Mouse (Mus musculus) urinary bladder, adult 18-20 months (tissue): ENCODE measurements at regions not wholly inside any gene's neighbourhood (a gene's known extent, or its start where the extent isn't known, plus 50 kb on each side); places are given as distances from the start of the nearest gene placed in this dataset.

ENCODE experiments used
- DNase-seq, 2 experiments: peaks; one replicate each; pipeline ENCODE4 v3.0.0; 2022; ENCODE audit warnings: low spot score in 2 of 2, mixed read lengths in 2 of 2

DNA sequence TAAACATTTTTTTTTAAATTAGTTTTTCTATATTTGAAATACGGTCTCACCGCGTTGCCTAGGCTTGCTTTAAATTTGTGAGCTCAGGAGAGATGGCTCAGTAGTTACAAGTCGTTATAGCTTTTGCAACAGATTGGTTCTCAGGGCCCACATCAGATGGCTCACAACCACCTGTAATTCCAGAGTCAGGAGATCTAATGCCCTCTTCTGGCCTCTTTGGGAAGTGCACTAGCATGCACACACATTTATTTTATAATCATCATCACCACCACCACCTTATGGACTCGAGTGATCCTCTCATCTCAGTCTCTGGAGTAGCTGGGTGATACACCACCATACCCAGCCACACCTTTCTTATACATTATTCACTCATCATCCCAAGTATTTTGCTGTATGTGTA is 116.9 kb upstream of the Egln3 start:
- DNase-seq = no peak

DNA sequence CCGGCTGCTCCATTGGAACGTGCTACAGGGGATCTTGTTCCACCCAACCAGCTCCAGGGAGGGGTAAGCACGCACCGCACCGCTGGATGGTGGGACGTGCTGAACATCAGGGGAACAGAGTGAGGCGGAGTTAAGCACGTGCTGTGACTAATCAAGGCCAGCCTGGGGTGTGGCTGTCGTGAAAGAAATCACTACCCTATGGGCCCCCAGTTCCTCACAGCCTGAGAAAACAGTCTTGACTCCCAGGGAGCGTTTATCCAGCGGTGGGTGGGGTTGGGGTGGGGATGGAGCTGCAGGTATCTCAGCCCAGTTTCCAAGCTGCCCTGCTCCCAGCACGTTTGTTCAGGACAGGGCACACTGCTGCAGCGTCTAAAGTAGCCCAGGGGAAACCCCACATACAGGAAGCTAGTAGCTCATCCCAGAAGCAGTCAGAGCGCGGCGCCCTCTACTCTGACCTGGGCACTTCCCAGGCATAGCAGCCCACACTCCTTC is 113.4 kb upstream of the Egln3 start:
- peak in 1 of 2 experiments; percentile 7 for DNase-seq

DNA sequence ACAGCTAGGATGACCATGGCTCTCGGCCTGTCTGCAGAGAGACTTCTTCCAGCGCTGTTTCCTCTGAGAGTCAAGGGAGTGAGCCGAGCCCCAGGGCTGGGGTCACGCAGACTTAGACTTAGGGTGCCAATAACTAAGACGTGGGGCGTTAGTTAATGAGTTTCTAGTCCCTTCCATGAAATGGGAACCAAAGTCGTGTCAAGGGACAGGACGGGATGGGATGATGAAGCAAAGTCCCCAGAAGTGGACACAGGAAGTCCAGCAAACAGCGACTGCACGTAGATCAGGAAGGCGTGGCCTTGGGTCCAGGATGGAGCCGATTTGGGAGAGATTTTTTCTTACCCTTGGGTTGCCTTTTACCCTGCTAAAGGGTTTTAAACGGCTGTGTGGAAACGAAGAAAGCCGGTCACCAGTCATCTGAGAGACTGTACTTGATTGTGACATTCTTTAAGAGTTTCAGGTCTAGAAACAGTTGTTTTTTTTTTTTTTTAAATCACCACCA is 112.5 kb upstream of the Egln3 start:
- DNase-seq = no peak

DNA sequence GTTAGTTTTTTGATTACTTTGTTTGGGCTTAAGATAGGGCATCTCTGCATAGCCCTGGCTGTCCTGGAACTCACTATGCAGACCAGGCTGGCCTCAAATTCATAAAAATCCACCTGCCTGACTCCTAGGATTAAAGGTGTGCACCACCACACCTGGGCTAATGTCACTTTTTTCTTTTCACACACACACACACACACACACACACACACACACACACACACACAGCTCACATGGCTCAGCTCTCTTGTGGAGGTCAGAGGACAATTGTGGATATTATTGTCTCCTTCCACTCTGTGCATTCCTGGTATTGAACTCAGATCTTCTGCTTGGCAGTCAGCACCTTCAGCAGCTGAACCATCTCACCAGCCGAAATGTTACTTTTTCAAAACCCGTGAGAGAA is 110.5 kb upstream of the Egln3 start:
- no peak for DNase-seq

DNA sequence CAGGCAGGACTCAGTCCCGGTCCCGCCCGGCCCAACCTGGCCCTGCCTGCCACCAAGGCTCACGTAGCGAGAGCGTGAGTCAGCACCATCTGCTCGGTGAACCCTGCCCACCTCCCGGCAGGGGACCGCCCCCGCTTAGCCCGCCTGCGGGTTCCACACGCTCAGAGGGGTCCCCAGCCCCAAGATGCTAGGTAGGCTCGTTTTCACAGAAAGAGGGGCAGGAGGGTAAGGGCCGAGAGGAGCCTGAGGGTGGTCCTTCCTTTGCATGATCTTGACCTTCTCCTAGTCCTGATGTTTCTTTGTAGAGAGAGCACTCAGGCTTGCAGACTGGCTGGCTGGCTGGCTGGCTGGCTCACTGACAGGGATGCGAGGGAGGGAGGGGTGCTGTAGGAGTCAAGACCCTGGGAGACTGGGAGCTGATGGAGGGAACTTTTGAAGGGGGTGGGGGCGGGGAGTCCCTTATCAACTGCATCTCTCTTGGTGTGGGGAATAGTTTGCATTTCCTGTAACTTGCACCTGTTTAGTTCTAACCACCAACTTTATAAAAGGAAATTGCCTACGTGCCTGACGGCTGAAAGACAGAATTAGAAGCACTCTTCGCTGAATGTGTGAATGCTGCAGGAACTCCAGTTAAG is 109.7 kb upstream of the Egln3 start:
- DNase-seq = peak; percentile 60 to 70

DNA sequence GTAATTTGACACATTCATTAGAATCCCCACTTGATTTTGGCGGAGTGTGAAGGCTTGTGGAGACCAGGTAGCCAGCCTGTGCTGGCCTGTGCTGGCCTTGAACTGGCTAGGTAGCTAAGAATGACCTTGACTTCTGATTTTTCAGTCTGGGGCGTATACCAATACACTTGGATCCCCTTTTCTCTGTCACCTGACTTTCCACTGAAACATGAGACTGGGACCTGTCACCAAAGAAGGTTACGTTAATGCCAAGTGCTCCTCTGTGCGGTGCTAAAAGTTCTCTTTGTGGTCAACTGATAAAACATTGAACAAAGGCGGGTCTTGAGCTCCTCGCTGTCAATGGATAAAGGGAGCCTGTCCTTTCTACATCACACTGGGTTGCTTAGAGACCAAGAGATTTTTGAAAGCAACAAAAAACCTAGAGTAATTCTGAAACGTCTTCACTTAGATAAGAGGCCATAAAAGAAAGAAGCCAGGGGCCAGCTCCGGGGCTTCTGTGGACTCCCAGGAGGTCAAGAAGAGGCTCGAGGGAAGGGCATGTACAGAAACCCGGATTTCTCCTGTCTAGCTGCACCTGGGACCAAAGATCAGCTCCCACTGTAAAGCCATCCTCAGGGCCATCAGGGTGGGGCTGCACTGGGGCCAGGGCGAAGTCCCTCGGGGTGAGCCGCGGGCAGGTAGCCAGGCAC is 109.0 kb upstream of the Egln3 start:
- DNase-seq = no peak

DNA sequence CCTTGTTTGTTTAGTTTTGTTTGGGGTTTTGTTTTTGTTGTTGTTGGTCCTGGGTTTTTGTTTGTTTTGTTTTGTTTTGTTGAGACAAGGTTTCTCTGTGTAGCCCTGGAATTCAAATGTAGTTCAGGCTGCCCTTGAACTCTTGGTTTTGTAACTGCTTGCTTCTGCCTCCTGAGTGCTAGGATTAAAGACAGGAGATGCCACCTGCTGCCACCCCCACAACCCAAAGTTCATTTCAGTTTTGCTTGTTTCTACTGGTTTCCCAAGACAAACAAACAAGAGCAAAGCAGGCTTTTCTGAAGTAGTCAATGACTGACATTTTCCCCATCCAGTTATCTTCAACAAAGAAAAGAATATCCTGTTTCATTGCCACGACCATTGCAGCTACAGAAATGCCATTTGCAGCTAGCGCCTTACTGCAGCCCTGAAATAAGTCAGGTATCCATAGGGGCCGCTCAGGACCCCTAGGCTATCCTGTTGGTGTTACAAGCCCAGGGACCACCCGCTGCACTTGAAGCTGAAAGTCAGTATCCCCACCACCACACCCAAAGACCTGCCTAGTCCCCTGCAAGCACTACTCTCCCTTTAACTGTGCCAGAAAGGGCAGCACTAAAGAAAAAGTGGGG is 108.3 kb upstream of the Egln3 start:
- no peak for DNase-seq

DNA sequence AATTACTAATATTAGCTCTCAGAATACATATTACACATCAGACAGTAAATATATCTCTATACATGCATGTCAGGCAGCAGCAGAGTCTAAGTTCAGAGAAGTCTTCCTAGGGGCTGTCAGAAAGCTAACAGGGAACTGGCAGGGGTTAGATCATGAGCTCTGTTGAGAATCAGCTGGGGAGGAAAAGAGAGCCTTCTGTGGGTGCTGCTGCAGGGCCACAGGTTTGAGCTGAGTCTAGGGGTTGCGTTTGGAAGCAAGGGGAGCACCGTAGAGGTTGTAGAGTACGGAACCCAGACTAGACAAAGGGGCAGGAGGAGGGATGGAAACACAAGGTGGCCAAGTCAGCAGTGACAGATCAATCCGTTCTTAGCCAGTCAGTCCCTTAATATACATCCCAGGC is 106.2 kb upstream of the Egln3 start:
- no peak for DNase-seq

DNA sequence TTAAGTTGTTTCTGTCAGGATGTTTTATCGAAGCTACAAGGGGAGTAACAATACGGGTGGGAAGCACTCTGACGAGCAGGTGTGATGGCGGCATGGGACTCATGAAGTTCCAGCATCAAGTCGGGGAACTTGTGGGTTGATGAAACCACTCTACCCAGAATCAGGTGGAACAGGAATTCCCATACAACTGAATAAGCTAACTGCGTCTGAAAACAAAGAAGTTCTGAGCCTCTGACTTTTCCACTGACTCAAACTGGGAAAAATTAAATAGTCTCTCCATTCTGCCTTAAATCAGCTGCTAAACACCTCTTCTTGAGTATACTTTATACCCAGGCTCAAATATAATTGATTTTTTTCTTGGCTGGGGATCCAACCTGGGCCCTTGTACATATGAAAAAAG is 105.6 kb upstream of the Egln3 start:
- no peak for DNase-seq

DNA sequence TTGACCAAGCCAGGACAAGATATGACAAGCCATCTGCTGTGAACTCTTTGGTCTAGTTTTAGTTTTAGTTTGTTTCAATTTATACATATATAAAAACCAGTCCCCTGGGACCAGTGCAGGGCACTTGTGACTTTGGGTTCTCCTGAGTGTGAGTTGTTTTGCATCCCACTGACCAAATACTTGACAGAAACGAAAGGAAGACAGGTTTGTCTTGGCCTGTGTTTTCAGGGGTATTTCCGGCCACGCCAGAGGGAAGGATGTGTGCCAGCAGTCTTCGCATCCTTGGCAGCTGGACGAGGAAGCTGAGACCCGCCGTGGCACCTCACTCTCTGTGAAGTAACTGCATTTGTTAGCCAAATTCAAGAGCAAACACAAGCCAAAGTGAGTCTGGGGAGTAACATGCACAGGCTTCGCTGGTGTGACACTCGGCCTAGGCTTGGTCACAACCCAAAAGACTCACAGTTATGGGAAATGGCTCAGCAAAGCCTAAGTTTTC is 101.5 kb upstream of the Egln3 start:
- DNase-seq = no peak

DNA sequence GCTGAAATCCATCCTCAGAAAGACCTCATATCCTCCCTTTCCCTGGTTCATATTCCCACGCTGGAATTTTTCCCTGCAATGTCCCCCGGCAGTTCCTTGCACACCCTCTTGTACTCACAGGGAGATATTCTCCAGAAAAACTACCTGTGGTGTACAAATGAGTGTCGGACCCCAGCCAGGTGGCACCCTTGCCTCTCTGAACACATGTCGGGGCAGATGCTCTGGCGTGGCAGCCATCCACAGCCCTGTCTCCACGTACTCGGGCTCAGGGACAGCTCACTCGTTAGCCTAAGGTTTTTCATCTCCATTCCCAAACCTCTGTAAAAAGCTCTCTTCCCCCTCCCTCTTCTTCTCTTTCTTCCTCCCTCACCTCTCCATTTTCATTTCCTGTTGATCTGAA is 100.1 kb upstream of the Egln3 start:
- no peak for DNase-seq

DNA sequence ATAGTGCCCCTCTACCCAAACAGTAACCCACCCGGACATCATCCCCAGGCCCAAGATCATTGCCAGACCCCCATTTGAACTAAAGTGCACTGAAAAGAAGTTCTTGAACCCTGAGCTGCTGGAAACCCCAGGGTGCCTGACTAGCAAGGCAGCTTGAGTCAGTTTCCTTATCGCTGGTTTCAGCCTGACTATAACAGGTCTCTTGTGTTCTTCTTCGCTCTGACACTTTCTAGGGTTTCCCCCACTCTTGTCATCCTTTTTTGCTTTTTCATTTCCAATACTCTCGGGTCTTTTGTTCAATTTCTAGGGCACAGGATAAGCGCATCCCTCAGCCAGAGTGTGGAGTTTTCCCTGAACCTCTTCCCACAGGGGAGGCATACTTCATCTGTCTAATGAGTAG is 95.8 kb upstream of the Egln3 start:
- DNase-seq = no peak

DNA sequence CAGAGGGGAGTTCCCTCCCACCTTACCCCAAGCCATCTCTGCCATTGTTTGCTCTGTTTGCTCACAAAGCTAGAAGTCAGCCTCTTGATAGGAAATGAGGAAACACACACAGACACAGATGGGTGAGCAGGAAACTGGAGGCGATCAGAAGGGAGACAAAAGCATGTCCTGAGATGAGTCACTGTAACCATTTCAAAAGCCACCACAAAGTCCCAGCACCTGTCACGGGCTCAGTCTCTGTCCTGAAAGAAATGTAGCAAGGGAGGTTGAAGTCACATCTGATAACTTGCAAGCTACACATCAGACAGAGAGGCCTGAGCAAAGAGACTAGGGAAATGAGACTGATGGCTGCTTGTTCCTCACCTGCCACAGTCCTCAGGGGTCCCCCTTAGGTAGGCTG is 89.6 kb upstream of the Egln3 start:
- DNase-seq = no peak

DNA sequence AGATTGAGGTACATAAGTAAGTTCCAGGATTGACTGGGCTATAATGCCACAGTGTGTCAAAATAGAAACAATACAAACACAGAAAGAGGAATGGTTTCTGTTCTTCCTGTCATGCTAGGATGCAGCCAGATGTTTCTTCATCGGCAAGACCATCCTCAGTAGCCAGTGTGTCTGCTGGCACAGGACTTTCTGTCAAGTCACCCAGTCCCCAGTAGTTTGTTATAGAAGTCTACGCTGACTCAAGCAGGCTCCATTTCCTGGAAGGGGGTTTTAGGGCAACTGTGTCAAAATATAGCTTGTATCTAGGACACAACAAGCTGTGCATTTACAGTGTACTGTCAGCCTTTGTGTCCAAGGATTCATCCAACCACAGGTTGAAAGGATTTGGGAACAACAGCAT is 86.7 kb upstream of the Egln3 start:
- no peak for DNase-seq

DNA sequence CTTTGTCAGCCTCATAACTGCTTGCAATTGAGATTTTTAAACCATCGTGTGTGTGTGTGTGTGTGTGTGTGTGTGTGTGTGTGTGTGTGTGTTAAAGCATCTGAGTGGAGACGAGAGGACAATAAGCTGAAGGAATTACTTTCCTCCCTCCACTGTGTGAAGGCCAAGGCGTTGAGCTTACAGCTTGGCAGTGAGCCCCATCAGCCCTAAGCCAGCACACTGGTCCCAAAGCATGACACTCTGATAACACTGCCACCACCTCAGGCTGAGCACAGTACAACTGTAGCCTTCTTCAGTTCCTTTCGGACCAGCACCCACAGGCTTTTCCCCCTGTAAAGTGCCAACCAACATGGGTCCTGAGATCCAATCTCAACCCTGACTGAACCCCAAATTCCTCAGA is 85.1 kb upstream of the Egln3 start:
- no peak for DNase-seq

DNA sequence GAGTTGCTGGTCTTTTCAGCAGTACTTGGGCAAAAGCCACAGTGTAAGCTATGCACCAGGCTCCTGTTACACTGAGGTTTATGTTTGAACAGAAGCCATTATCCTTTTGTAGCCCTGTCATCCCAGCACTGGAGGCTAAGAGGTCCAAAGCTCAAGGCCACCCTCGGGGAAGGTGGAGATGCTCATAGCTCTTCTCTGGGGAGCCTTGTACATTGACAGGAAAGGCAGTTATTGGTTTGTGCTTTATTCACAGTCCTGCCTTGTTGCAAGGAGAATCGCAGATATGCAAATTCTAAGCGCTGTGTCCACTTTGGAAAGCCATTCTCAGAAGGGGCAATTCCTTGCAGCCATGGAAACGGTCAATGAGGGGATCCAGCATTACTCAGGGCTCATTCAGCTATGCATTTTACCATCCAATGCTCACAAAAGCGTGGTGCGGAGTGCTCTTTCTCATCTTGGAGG is 84.4 kb upstream of the Egln3 start:
- DNase-seq = no peak

DNA sequence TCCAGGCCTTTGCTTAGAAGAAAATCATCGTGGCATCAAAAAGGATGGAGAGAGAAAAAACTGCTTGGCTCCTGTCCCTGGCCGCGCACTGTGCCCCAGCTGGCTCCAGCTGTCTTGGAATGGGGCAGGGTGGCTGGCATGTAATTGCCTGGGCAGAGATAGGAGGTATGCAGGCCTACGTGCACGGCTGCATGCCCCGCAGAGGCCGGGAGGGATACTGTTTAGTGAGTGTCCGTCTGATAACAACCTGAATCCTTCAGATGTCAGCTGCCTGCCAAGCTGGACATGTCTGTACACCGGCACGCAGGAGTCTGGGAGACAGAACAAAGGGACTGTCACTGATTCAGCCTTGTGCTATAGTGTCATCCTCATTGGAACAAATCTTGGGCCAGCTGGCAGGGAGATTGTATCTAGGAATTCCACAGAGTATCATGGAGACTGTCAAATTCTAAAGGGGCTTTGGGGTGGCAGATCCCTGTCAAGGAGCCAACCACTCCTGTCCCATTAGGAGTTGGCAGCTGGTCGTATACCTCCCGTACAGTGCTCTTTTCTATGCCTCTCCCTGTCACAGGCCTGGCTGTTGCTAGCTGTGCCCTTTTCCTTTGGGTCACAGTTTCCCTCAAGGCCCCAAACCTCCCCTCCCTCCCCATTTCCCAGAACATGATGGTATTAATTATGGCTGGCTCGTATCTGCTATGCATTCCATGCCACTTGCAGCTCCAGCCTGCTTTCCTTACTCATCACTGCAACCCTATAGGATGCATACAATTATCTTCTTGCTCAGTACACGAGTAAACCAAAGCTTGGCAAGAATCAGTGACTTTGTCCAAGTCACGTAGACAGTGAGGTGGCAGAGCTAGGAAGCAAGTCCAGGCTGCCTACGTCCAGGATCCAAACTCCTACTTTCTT is 83.5 kb upstream of the Egln3 start:
- DNase-seq = no peak

DNA sequence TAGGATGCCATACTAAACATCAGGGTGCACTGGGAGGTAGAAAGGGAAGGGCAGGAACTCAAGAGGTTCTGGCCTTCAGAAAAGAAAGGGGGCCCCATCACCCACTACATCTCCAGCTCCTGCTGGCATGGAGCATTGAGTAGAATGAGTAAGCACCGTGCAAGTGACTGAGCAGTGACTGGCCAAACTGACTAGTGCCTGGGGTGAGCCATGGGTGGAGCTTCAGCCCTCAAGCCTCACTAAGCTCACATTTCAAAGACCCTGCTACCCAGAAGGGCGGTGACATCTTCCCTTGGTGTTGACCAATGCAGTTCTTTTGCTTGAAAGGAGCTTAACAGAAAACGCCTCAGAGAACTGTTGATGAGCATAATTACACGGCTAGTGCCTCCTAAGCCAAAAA is 80.0 kb upstream of the Egln3 start:
- no peak for DNase-seq

DNA sequence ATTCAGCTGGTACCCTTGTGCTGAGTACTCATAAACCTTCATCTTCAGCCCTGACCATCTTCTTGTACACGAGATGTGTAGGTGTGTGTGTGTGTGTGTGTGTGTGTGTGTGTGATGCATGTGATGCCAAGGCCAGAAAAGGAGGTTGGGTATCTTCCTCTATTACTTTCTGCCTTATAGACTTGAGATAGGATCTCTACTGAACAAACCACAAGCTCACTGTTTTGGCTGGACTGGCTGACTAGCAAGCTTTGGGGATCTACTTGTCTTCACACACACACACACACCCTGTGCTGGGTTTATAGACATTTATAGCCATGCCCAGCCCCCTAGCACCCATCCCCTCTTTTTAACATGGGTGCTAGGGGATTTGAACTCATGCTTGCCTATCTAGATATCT is 79.4 kb upstream of the Egln3 start:
- no peak for DNase-seq

DNA sequence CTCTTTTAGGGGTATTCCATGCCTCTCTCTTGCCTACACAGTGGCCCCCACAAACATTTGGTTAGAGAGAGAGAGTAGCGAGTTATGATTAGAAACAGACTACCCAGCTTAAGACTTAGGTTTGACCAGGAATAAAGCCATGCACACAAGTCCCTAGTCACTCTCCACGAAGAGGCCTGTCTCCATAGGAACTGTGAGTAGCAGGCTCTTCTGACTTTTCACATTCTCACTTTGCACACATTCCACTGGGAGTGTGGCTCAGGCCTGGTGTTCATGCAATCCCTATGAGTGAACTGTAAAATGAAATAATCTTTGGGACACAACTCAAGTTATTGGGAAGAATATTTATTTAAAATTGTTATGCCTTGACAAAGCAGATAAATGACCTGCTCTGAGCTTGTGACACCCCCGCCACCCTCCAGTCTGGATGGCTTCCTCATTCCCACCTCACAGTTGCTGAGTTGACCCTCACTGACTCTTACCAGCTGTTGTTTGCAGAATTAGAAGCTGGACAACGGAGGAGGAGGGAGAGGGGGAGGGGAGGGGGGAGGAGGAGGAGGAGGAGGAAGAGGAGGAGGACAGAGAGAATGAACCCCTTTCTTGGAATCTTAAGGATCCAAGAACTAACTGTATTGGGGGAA is 78.7 kb upstream of the Egln3 start:
- no peak for DNase-seq

DNA sequence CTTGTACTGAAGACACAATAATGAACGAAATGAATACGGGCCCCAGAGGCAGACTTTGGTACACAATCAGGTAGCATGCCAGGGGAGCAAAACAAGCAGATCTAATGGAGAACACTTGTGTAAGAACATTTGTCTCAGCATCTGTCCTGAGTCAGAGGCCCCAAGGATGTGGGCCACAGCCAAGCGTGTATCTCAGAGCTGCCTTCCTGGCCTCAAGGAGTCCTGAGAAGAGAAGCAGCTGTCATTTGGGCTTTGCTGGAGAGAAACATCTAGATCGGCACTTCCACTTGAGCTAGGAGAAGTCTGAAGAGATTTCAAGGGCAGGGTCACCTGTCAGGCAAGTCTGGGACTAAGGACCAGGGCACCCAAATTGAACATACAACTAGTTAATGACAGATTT is 76.8 kb upstream of the Egln3 start:
- no peak for DNase-seq
